ENCODE assay signal across 8 mouse cellular contexts in the genomic region with DNA sequence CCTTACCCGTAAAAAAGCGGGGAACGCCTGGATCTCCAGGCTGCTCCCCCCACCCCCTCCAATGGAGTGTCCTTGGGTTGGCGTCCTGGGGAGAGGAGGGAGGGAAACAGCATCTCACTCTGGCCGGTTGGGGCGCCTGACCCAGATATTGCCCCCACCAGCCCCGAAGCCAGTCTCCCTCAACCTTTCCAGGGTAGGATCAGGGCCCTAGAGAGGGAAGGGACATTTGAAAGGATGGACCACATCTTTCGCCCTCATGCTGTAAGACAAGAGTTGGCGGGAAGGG. TPM values are rescaled to one million over a fixed set of nuclear protein-coding genes. Genes with fewer than 3 reads are reported as not detected.
A peak's percentile ranks its signal among the peaks of the same experiment; 100 is the strongest.
DNase-seq lines count a peak whose midpoint lies in the region; ATAC-seq and TF ChIP-seq lines count a peak whose summit lies in the region.
"Had no signal": no experiment of that assay in that cellular context is flagged by ENCODE, and none has a peak within 500 bp of the region (broad histone marks: within the 10 kb centered on the region; RNA-seq: fewer than 3 reads in every experiment).

No protein-coding gene starts in this region.

- TF ChIP-seq CTCF in left cerebral cortex, adult 2 months (IDR thresholded peaks at IDR 0.05): no peak; the same call in 1 of the 2 replicates
- no peak for TF ChIP-seq CTCF in midbrain, postnatal 0 days (IDR thresholded peaks at IDR 0.05)

- peak overlapping the region; percentile 70 for H3K4me3 ChIP-seq in left cerebral cortex, adult 2 months
- H3K4me3 ChIP-seq in embryonic facial prominence, embryonic 10.5 days: peak overlapping the region; percentile 78
- H3K4me3 ChIP-seq in hindbrain, embryonic 16.5 days (ENCODE audit: low read length): peak overlapping the region; percentile 50; the same call in 1 of the 2 replicates
- H3K4me3 ChIP-seq in midbrain, postnatal 0 days (ENCODE audit: low read depth, low read length): peak overlapping the region; percentile 58; the same call in 1 of the 2 replicates

- H3K9me3 ChIP-seq in embryonic facial prominence, embryonic 10.5 days: no peaks in the 10 kb centered on the region
- H3K9me3 ChIP-seq in hindbrain, embryonic 16.5 days (ENCODE audit: control insufficient read depth, low read length): no peaks in the 10 kb centered on the region
- H3K9me3 ChIP-seq in midbrain, postnatal 0 days (ENCODE audit: low read length): no peaks in the 10 kb centered on the region

- no peak for DNase-seq in left cerebral cortex, adult 2 months (ENCODE audit: extremely low spot score in 1 of 2, low spot score in 2 of 2)
- DNase-seq in left cerebral cortex, postnatal 36 days (ENCODE audit: low spot score in 2 of 2): no peak
- DNase-seq in embryonic facial prominence, embryonic 10.5 days (ENCODE audit: low spot score): no peak
- DNase-seq in midbrain, postnatal 0 days (ENCODE audit: low spot score): no peak
- no peak for DNase-seq in left cerebral cortex, adult 8-10 months (ENCODE audit: low spot score in 2 of 2)
- no peak for DNase-seq in kidney, adult 9 months
- DNase-seq: lung, postnatal 14 days had no signal

- H3K27ac ChIP-seq in left cerebral cortex, adult 2 months: peak overlapping the region; percentile 89
- H3K27ac ChIP-seq in embryonic facial prominence, embryonic 10.5 days (replicated peaks): no peak overlapping the region
- H3K27ac ChIP-seq in hindbrain, embryonic 16.5 days (ENCODE audit: low read depth, low read length): no peak overlapping the region
- H3K27ac ChIP-seq in midbrain, postnatal 0 days (ENCODE audit: low read depth, low read length): no peak overlapping the region

- 8% methylated on average over 9 of the region's 9 CpGs for WGBS in embryonic facial prominence, embryonic 10.5 days
- 18% methylated on average over 9 of the region's 9 CpGs for WGBS in hindbrain, embryonic 16.5 days
- WGBS in midbrain, postnatal 0 days: 12% methylated on average over 8 of the region's 9 CpGs

- no peak for ATAC-seq in hindbrain, embryonic 16.5 days
- no peak for ATAC-seq in midbrain, postnatal 0 days (ENCODE audit: low FRiP score)

- no peaks in the 10 kb centered on the region for H3K36me3 ChIP-seq in embryonic facial prominence, embryonic 10.5 days (replicated peaks)
- no peaks in the 10 kb centered on the region for H3K36me3 ChIP-seq in hindbrain, embryonic 16.5 days (ENCODE audit: control insufficient read depth, insufficient read depth, low read length)
- no peaks in the 10 kb centered on the region for H3K36me3 ChIP-seq in midbrain, postnatal 0 days (ENCODE audit: insufficient read depth, low read length)

- intact Hi-C loops in left cerebral cortex, adult 2 months (cut with DNase I): no loop called here
- intact Hi-C loops in left cerebral cortex, postnatal 36 days (cut with DNase I): loop anchor here (5.0 kb wide), 1 partner anchor 60 kb away; no protein-coding TSS in a partner anchor

- H3K4me2 ChIP-seq in hindbrain, embryonic 16.5 days (ENCODE audit: low read length): peak overlapping the region; percentile 95
- peak overlapping the region; percentile 92 for H3K4me2 ChIP-seq in midbrain, postnatal 0 days (ENCODE audit: low read depth, low read length, poor library complexity, severe bottlenecking)

- H3K9ac ChIP-seq in hindbrain, embryonic 16.5 days (ENCODE audit: low read depth, low read length): no peak overlapping the region
- H3K9ac ChIP-seq in midbrain, postnatal 0 days (replicated peaks; ENCODE audit: low read length, poor library complexity, severe bottlenecking): no peak overlapping the region

- peaks cover 62% of the 10 kb centered on the region for H3K27me3 ChIP-seq in embryonic facial prominence, embryonic 10.5 days (replicated peaks; ENCODE audit: low read depth, poor library complexity, severe bottlenecking)
- H3K27me3 ChIP-seq in hindbrain, embryonic 16.5 days (replicated peaks; ENCODE audit: control insufficient read depth, insufficient read depth, low read length): no peaks in the 10 kb centered on the region
- H3K27me3 ChIP-seq in midbrain, postnatal 0 days (ENCODE audit: insufficient read depth, low read length): 0 out of 2 replicates have a peak, but pooled peaks cover 3% of the 10 kb centered on the region

- H3K4me1 ChIP-seq in embryonic facial prominence, embryonic 10.5 days: peaks cover 58% of the 10 kb centered on the region
- peaks cover 34% of the 10 kb centered on the region for H3K4me1 ChIP-seq in hindbrain, embryonic 16.5 days (ENCODE audit: control insufficient read depth, insufficient read depth, low read depth, low read length)
- H3K4me1 ChIP-seq in midbrain, postnatal 0 days (ENCODE audit: insufficient read depth, low read length): peaks cover 19% of the 10 kb centered on the region; the same call in 1 of the 2 replicates

RNA-seq across cellular contexts. Expression of a gene that starts 1.0 kb away (rescaled TPM):
- total RNA-seq in left cerebral cortex, adult 2 months (2021): 10 to 100 TPM; 95.5 to 95.8 TPM
- total RNA-seq in left cerebral cortex, postnatal 36 days (2021): 10 to 100 TPM; 72.6 to 78.9 TPM
- polyA plus RNA-seq in embryonic facial prominence, embryonic 10.5 days (2016; fragmentation: Nextera tagmentation; extraction: Ambion mirVana): 0.75 and 1.1 TPM in 2 replicates
- 4.9 and 6.0 TPM in 2 replicates for polyA plus RNA-seq in hindbrain, embryonic 16.5 days (2015; fragmentation: Nextera tagmentation; extraction: Ambion mirVana)
- 3.2 and 7.6 TPM in 2 replicates for total RNA-seq in midbrain, postnatal 0 days (2014; rRNA removed)
- polyA plus RNA-seq in midbrain, postnatal 0 days (2015; fragmentation: Nextera tagmentation; extraction: Ambion mirVana): 5.4 and 5.6 TPM in 2 replicates
- total RNA-seq in left cerebral cortex, adult 8-10 months (2022): 10 to 100 TPM; 72.7 to 84.4 (median 78.8) TPM

RNA-seq across cellular contexts. Expression of a gene that starts 3.3 kb away (rescaled TPM):
- total RNA-seq in left cerebral cortex, adult 2 months (2021): 10 to 100 TPM; 58.8 to 60.1 TPM
- 10 to 100 TPM; 50.9 to 59.8 TPM for total RNA-seq in left cerebral cortex, postnatal 36 days (2021)
- polyA plus RNA-seq in embryonic facial prominence, embryonic 10.5 days (2016; fragmentation: Nextera tagmentation; extraction: Ambion mirVana): 152 and 159 TPM in 2 replicates
- 177 and 185 TPM in 2 replicates for polyA plus RNA-seq in hindbrain, embryonic 16.5 days (2015; fragmentation: Nextera tagmentation; extraction: Ambion mirVana)
- total RNA-seq in midbrain, postnatal 0 days (2014; rRNA removed): 128 and 205 TPM in 2 replicates
- 161 and 177 TPM in 2 replicates for polyA plus RNA-seq in midbrain, postnatal 0 days (2015; fragmentation: Nextera tagmentation; extraction: Ambion mirVana)
- 10 to 100 TPM; 47.7 to 54.7 (median 51.5) TPM for total RNA-seq in left cerebral cortex, adult 8-10 months (2022)

RNA-seq across cellular contexts. Expression of a gene that starts 3.5 kb away (rescaled TPM):
- total RNA-seq in left cerebral cortex, adult 2 months (2021): 10 to 100 TPM; 19.2 to 27.1 TPM
- 10 to 100 TPM; 15.5 to 24.2 TPM for total RNA-seq in left cerebral cortex, postnatal 36 days (2021)
- polyA plus RNA-seq in embryonic facial prominence, embryonic 10.5 days (2016; fragmentation: Nextera tagmentation; extraction: Ambion mirVana): 34.1 and 37.3 TPM in 2 replicates
- polyA plus RNA-seq in hindbrain, embryonic 16.5 days (2015; fragmentation: Nextera tagmentation; extraction: Ambion mirVana): 15.5 and 16.4 TPM in 2 replicates
- 15.3 and 16.2 TPM in 2 replicates for total RNA-seq in midbrain, postnatal 0 days (2014; rRNA removed)
- polyA plus RNA-seq in midbrain, postnatal 0 days (2015; fragmentation: Nextera tagmentation; extraction: Ambion mirVana): 10.2 and 13.6 TPM in 2 replicates
- 10 to 100 TPM; 14.9 to 19.9 (median 17.4) TPM for total RNA-seq in left cerebral cortex, adult 8-10 months (2022)

RNA-seq across cellular contexts. Expression of a gene that starts 13.2 kb away (rescaled TPM):
- 100 to 1,000 TPM; 170 to 181 TPM for total RNA-seq in left cerebral cortex, adult 2 months (2021)
- total RNA-seq in left cerebral cortex, postnatal 36 days (2021): 100 to 1,000 TPM; 150 to 171 TPM
- polyA plus RNA-seq in embryonic facial prominence, embryonic 10.5 days (2016; fragmentation: Nextera tagmentation; extraction: Ambion mirVana): 18.7 and 18.8 TPM in 2 replicates
- polyA plus RNA-seq in hindbrain, embryonic 16.5 days (2015; fragmentation: Nextera tagmentation; extraction: Ambion mirVana): 239 and 257 TPM in 2 replicates
- 245 and 310 TPM in 2 replicates for total RNA-seq in midbrain, postnatal 0 days (2014; rRNA removed)
- 382 and 383 TPM in 2 replicates for polyA plus RNA-seq in midbrain, postnatal 0 days (2015; fragmentation: Nextera tagmentation; extraction: Ambion mirVana)
- 100 to 1,000 TPM; 160 to 180 (median 169) TPM for total RNA-seq in left cerebral cortex, adult 8-10 months (2022)

RNA-seq across cellular contexts. Expression of a gene that starts 42.1 kb away (rescaled TPM):
- total RNA-seq in left cerebral cortex, adult 2 months (2021): 100 to 1,000 TPM; 406 to 416 TPM
- total RNA-seq in left cerebral cortex, postnatal 36 days (2021): 100 to 1,000 TPM; 421 to 443 TPM
- polyA plus RNA-seq in embryonic facial prominence, embryonic 10.5 days (2016; fragmentation: Nextera tagmentation; extraction: Ambion mirVana): 46.2 and 55.9 TPM in 2 replicates
- polyA plus RNA-seq in hindbrain, embryonic 16.5 days (2015; fragmentation: Nextera tagmentation; extraction: Ambion mirVana): 68.0 and 73.2 TPM in 2 replicates
- 284 and 298 TPM in 2 replicates for total RNA-seq in midbrain, postnatal 0 days (2014; rRNA removed)
- 51.6 and 58.9 TPM in 2 replicates for polyA plus RNA-seq in midbrain, postnatal 0 days (2015; fragmentation: Nextera tagmentation; extraction: Ambion mirVana)
- 100 to 1,000 TPM; 370 to 420 (median 387) TPM for total RNA-seq in left cerebral cortex, adult 8-10 months (2022)
